Mouse (Mus musculus): ENCODE data around the gene Hnrnpul1. TPM values are rescaled to one million over a fixed set of nuclear protein-coding genes. Genes with fewer than 3 reads are reported as not detected.
"Not testable (repeated sequence)": the region's sequence is repeated elsewhere in the genome, so short reads cannot be mapped to it uniquely, and the experiment has no call there.

Gene Hnrnpul1
- polyA plus RNA-seq (2015; fragmentation: Nextera tagmentation; extraction: Ambion mirVana), result 31.4 and 36.3 TPM in 2 replicates

DNA sequence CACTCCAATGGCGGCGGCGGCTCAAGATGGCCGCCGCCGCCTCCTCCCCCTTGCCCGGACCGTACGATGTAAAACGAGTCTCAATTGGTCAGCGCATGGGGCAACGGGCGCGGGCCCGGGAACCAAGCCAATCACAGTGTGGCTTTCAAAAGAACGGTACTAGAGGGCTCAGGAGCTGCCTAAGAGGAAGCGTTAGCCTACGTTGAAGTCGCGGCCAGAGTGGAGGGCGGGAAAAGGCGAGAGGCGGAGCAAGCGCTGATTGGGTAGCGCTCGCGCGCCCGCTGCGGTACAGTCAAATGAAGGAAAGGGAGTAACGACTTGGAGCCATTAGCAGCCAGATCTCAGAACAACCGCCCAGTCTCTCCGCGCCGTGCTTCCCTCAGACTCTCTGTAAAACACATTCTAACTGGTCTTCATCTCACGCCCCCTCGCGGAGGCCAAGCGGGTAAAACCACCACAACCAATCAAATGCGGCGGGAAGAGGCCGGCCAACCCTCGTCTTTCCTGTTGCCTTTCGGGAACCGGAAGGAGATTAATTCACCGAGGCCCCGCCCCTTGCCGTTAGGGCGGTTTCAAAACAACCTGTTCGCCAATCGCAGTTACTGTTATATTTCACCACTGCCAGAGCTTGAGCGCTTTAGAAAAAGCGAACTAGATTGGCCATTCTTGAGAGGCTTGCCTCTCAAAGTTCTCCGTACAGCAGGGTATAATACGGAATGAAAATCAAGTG is at the start of gene Hnrnpul1:
Gene Hnrnpul1 (minus strand): TSS at position 20 of the 730 bp plus-strand sequence.
- peaks cover 28% of the 10 kb centered on the region for H3K36me3 ChIP-seq
- under 1% methylated on average over 55 of the region's 55 CpGs for WGBS (ENCODE audit: insufficient replicate concordance)
- H3K4me1 ChIP-seq (replicated peaks), result peaks cover 43% of the 10 kb centered on the region
- no peaks in the 10 kb centered on the region for H3K27me3 ChIP-seq
- H3K4me2 ChIP-seq, result peak within 1 kb of the TSS; percentile 92
- H3K9ac ChIP-seq, result peak within 1 kb of the TSS; percentile 99
- peak within 1 kb of the TSS; percentile 96 for H3K27ac ChIP-seq
- ATAC-seq (ENCODE audit: low read depth) (peak; percentile 88), DNase-seq (peak; percentile 97)
- H3K4me3 ChIP-seq (replicated peaks), result peak within 1 kb of the TSS; percentile 97
- no peaks in the 10 kb centered on the region for H3K9me3 ChIP-seq (replicated peaks)

DNA sequence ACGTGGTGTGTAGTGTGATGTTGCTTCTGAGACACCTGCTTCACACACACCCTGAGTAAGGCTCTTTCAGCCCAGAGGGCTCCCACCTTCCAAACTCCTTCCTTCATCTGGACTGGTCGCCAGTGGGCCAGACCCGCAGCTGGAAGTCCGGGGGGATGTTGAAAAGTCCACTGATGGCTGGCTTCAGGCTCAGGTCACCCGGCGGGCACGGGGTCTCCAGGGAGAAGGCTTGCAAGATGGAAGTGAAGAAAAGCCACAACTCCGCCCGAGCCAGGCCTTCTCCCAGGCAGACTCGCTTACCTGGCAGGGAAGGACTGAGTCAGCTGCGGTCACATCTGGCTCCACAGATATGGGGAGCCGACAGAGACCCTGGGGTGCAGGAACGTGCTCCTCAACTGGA is 48.9 kb upstream of the Hnrnpul1 start:
- ATAC-seq (ENCODE audit: low read depth) (no peak), DNase-seq (no peak)
- peaks cover 10% of the 10 kb centered on the region for H3K4me1 ChIP-seq (replicated peaks)
- no peak overlapping the region for H3K4me3 ChIP-seq (replicated peaks)
- H3K27me3 ChIP-seq, result no peaks in the 10 kb centered on the region
- 0 out of 2 replicates have a peak, but pooled peaks cover 2% of the 10 kb centered on the region for H3K9me3 ChIP-seq (replicated peaks)
- no peaks in the 10 kb centered on the region for H3K36me3 ChIP-seq
- no peak overlapping the region for H3K9ac ChIP-seq
- WGBS (ENCODE audit: insufficient replicate concordance), result 64% methylated on average over 13 of the region's 13 CpGs
- H3K4me2 ChIP-seq, result no peak overlapping the region
- H3K27ac ChIP-seq, result no peak overlapping the region

DNA sequence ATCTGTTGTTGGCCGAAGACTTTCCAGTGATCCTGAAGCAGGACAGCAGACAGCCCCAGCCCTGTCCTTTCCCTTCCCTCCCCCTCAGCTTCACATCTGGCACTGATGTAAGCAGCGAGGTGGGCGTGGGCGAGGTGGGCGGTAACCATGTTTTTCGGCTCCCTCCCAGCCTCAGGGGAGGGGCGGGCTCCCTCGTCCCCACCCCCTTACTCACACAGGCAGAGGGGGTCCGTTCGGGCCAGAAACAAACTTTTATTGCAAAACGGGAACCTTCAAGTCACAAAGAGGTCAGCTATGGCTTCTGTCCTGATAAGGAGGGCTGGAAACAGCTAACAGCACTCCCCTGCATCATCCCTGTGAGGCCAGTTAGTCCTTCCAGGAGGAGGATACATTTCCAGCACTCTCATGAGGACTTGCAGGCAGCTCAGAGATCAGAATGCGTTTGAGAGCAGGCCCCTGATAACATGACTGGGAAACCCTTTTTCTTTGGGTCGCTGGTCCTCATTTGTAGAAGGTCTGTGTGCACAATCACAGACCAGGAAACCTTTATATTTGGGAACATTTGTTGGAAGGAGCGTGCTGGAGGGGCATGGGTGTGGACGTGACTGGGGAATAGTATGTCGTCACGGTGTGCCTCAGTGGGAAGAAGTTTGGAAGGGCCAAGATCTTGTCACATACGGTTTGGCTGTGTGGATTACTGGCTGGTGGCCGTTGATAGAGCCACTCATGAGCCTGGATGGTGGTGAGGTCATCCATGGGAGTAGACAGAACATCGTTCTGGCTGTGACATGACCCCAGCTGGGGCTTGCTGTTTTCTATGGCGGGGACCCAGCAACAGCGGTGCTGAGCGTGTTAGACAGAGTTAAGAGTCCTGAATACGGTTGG is 47.9 kb upstream of the Hnrnpul1 start:
- peak; percentile 54 for ATAC-seq (ENCODE audit: low read depth)
- WGBS (ENCODE audit: insufficient replicate concordance), result 30% methylated on average over 24 of the region's 24 CpGs
- Histone ChIP-seq H3K4me2 (peak overlapping the region; percentile 35), H3K27ac (no peak overlapping the region), H3K4me3 (replicated peaks) (no peak overlapping the region; the same call in 1 of the 2 replicates), H3K9ac (no peak overlapping the region), H3K36me3 (no peaks in the 10 kb centered on the region), H3K9me3 (replicated peaks) (0 out of 2 replicates have a peak, but pooled peaks cover 4% of the 10 kb centered on the region), H3K4me1 (replicated peaks) (peaks cover 10% of the 10 kb centered on the region), H3K27me3 (no peaks in the 10 kb centered on the region)
- DNase-seq, result no peak

DNA sequence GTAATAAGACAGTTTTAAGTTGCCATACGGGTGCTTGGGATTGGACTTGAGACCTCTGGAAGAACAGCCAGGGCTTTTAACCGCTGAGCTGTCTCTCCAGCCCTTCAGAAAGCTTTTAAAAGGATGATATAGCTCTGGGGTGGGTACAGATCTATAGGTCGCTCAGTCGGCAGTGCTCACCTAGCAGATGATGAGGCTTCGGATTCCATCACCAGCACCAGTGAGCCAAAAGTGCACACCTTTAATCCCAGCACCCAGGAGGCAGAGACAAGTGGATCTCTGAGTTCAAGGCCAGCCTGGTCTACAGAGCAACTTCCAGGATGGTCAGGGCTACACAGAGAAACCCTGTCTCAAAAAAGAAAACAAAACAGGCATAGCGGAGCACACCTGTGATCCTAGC is 46.5 kb upstream of the Hnrnpul1 start:
- ATAC-seq (ENCODE audit: low read depth), result no peak
- 75% methylated on average over 6 of the region's 6 CpGs for WGBS (ENCODE audit: insufficient replicate concordance)
- H3K9ac ChIP-seq, result no peak overlapping the region

DNA sequence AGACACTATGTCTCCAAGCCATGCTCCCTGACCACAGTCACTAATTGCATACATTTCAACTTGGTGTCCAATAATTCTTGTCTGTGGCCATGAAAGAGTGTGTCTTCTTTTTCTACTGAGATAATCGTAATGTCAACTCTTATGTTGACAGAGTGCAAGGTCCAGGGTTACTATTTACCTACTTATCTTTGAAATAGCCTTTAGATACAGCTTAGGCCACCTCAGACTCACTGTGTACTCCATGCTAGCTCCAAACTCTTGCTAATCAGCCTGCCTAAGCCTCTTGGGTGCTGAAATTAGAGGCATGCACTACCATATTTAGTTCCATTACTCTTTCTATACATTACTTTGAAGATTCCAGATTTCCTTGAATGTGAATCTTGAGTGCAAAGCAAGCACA is 44.8 kb upstream of the Hnrnpul1 start:
- 53% methylated on average over 1 of the region's 1 CpGs for WGBS (ENCODE audit: insufficient replicate concordance)
- H3K9ac ChIP-seq, result no peak overlapping the region
- DNase-seq (no peak), ATAC-seq (ENCODE audit: low read depth) (peak; percentile 40; the same call in 1 of the 2 replicates)
- H3K27me3 ChIP-seq, result no peaks in the 10 kb centered on the region
- H3K4me1 ChIP-seq (replicated peaks), result peaks cover 10% of the 10 kb centered on the region
- H3K4me3 ChIP-seq (replicated peaks), result no peak overlapping the region
- H3K9me3 ChIP-seq (replicated peaks), result 0 out of 2 replicates have a peak, but pooled peaks cover 4% of the 10 kb centered on the region
- H3K36me3 ChIP-seq, result no peaks in the 10 kb centered on the region
- no peak overlapping the region for H3K4me2 ChIP-seq
- no peak overlapping the region for H3K27ac ChIP-seq

More for the DNA sequence above, 46.5 kb upstream of the Hnrnpul1 start:
- Histone ChIP-seq H3K4me1 (replicated peaks) (peaks cover 10% of the 10 kb centered on the region), H3K4me3 (replicated peaks) (no peak overlapping the region), H3K36me3 (no peaks in the 10 kb centered on the region), H3K27me3 (no peaks in the 10 kb centered on the region), H3K9me3 (replicated peaks) (0 out of 2 replicates have a peak, but pooled peaks cover 4% of the 10 kb centered on the region), H3K4me2 (no peak overlapping the region), H3K27ac (no peak overlapping the region)
- DNase-seq, result no peak

DNA sequence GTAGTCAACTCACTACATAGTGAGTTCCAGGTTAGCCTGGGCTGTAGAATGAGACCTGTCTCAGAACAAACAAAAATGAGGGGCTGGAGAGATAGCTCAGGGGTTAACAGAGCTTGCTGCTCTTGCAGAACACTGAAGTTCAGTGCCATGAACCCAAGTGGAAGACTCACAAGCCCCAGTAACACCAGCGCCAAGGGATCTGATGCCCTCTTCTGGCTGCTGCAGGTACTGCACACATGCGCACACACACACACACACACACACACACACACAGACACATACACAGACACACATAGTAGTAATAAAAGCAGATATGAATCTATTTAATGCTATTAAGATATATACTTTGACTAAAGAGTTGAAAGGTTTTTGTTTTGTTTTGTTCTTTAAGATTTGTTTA is 44.0 kb upstream of the Hnrnpul1 start:
- ATAC-seq (ENCODE audit: low read depth) (no peak), DNase-seq (no peak)
- no peak overlapping the region for H3K27ac ChIP-seq
- H3K4me3 ChIP-seq (replicated peaks), result no peak overlapping the region
- H3K9me3 ChIP-seq (replicated peaks), result 0 out of 2 replicates have a peak, but pooled peaks cover 4% of the 10 kb centered on the region
- WGBS (ENCODE audit: insufficient replicate concordance), result 59% methylated on average over 2 of the region's 2 CpGs
- peaks cover 10% of the 10 kb centered on the region for H3K4me1 ChIP-seq (replicated peaks)
- H3K9ac ChIP-seq, result no peak overlapping the region
- H3K27me3 ChIP-seq, result no peaks in the 10 kb centered on the region
- H3K4me2 ChIP-seq, result no peak overlapping the region
- H3K36me3 ChIP-seq, result no peaks in the 10 kb centered on the region

DNA sequence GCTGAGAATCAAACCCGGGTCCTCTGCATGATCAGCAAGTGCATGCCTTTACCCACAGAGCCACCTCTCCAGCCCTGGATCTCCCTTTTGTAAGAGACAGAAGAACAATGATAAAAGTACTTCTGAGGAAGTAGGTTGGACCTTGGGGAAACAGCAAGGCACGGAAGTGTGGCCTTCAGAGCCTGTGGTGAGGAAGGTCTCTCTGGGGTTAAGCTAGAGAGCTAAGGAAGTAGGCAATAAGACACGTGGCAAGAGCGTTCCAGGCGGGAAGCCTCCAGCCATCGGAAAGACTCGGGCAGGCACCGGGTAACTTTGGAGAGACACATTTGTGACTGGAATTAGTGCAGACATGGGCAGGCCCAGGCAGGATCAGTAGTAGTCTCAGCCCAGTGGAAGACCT is 40.2 kb upstream of the Hnrnpul1 start:
- H3K4me1 ChIP-seq (replicated peaks), result peaks cover 9% of the 10 kb centered on the region; the same call in 1 of the 2 replicates
- no peak overlapping the region for H3K4me3 ChIP-seq (replicated peaks)
- DNase-seq, result no peak
- H3K36me3 ChIP-seq, result no peaks in the 10 kb centered on the region
- H3K27ac ChIP-seq, result no peak overlapping the region
- no peaks in the 10 kb centered on the region for H3K27me3 ChIP-seq
- WGBS (ENCODE audit: insufficient replicate concordance), result 63% methylated on average over 8 of the region's 8 CpGs
- H3K4me2 ChIP-seq, result no peak overlapping the region
- 0 out of 2 replicates have a peak, but pooled peaks cover 4% of the 10 kb centered on the region for H3K9me3 ChIP-seq (replicated peaks)
- no peak overlapping the region for H3K9ac ChIP-seq
- no peak for ATAC-seq (ENCODE audit: low read depth)

DNA sequence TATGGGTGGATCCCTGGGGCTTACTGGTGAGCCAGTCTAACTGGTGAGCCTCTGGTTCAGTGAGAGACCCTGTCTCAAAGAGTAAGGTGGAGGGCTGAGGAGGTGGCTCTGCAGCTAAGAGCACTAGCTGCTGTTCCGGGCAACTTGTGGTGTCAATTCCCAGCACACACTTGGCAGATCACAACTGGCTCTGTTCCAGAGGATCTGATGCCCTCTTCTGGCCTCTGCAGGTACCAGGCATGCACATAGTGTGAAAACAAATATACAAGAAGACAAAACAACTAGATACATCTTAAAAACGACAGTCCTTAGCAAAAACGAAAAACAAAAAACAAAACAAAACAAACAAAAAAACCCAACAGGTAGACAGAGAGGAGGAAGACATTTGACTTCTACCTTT is 39.1 kb upstream of the Hnrnpul1 start:
- 0 out of 2 replicates have a peak, but pooled peaks cover 4% of the 10 kb centered on the region for H3K9me3 ChIP-seq (replicated peaks)
- DNase-seq (no peak), ATAC-seq (ENCODE audit: low read depth) (no peak)
- no peak overlapping the region for H3K4me2 ChIP-seq
- H3K9ac ChIP-seq, result no peak overlapping the region
- 45% methylated on average over 3 of the region's 3 CpGs for WGBS (ENCODE audit: insufficient replicate concordance)
- H3K27ac ChIP-seq, result no peak overlapping the region
- H3K4me1 ChIP-seq (replicated peaks), result peaks cover 11% of the 10 kb centered on the region; the same call in 1 of the 2 replicates
- H3K36me3 ChIP-seq, result no peaks in the 10 kb centered on the region
- H3K4me3 ChIP-seq (replicated peaks), result no peak overlapping the region
- no peaks in the 10 kb centered on the region for H3K27me3 ChIP-seq

DNA sequence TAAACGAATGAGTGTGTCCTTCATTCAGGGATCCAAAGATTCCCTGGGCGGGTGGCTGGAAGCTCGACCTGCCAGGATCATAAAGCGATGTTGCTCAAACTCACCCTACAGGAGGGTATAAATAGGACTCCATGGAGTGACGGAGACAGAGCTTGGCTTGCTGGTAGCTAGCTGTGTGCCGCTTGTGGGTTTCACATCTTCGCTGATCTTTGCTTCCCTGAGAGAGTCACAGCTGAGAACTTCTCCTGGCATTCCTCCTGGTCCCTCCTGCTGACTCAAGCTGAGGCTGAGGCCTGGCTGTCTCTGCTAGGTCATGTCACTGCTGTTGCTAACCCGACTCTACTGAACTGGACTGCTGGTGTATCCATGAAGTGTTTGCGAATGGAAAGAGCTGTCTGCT is 38.4 kb upstream of the Hnrnpul1 start:
- peaks cover 18% of the 10 kb centered on the region for H3K4me1 ChIP-seq (replicated peaks)
- H3K9ac ChIP-seq; H3K27ac ChIP-seq; H3K36me3 ChIP-seq; DNase-seq; ATAC-seq (ENCODE audit: low read depth); H3K9me3 ChIP-seq (replicated peaks); H3K27me3 ChIP-seq; H3K4me3 ChIP-seq (replicated peaks); H3K4me2 ChIP-seq: not testable (repeated sequence)
- WGBS (ENCODE audit: insufficient replicate concordance), result 67% methylated on average over 9 of the region's 9 CpGs

DNA sequence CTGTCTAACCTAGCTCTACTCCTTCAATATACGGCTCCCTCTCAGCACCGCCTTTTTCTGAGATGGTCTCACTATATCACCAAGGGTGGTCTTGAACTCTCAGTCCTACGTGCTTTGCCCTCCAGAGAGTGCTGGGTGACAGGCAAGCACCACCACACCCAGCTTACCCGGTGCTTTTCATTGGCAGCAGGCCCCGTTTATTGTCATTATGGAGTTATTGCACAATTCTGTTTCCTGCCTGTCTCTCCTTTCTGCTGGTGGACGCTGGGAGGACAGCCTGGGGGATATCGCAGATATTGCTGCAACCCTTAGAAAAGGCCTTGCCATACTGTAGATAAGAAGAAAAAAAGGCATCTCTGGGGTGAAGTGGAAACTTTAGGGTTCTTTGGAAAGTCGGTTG is 36.1 kb upstream of the Hnrnpul1 start:
- peaks cover 16% of the 10 kb centered on the region for H3K27me3 ChIP-seq
- H3K9me3 ChIP-seq (replicated peaks), result no peaks in the 10 kb centered on the region
- 34% methylated on average over 8 of the region's 8 CpGs for WGBS (ENCODE audit: insufficient replicate concordance)
- H3K9ac ChIP-seq, result no peak overlapping the region
- DNase-seq (no peak), ATAC-seq (ENCODE audit: low read depth) (no peak)
- H3K36me3 ChIP-seq, result no peaks in the 10 kb centered on the region
- H3K4me3 ChIP-seq (replicated peaks), result no peak overlapping the region
- no peak overlapping the region for H3K27ac ChIP-seq
- peaks cover 27% of the 10 kb centered on the region for H3K4me1 ChIP-seq (replicated peaks)
- H3K4me2 ChIP-seq, result no peak overlapping the region

DNA sequence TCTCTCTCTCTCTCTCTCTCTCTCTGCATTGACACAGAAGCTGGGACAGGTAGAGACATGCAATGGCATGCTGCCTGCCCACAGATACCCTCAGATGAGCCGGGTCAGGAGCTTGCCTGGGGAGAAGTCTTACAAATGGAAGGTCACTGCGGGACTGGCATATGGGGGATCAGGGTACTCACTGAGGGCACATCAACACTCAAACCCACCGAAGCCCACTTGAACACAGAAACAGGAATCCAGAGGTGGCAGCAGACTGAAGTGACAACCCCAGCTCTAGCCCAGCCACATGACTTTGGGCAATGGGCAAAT is 34.5 kb upstream of the Hnrnpul1 start:
- no peaks in the 10 kb centered on the region for H3K9me3 ChIP-seq (replicated peaks)
- 44% methylated on average over 3 of the region's 3 CpGs for WGBS (ENCODE audit: insufficient replicate concordance)
- H3K4me3 ChIP-seq (replicated peaks), result no peak overlapping the region
- H3K4me2 ChIP-seq, result no peak overlapping the region
- H3K27me3 ChIP-seq, result peaks cover 16% of the 10 kb centered on the region
- no peak for ATAC-seq (ENCODE audit: low read depth)
- no peak for DNase-seq
- H3K36me3 ChIP-seq, result no peaks in the 10 kb centered on the region
- H3K27ac ChIP-seq, result no peak overlapping the region
- H3K4me1 ChIP-seq (replicated peaks), result peaks cover 27% of the 10 kb centered on the region
- no peak overlapping the region for H3K9ac ChIP-seq

All from liver, embryonic 13.5 days (tissue).